Mouse (Mus musculus): ENCODE results near the gene Slc48a1. TPM values are rescaled to one million over a fixed set of nuclear protein-coding genes. Genes with fewer than 3 reads are reported as not detected.

The Slc48a1 gene
- 10 to 100 TPM; 44.5 to 47.1 TPM for total RNA-seq (2021)
- long read RNA-seq, experiment 1, transcript Slc48a1-201 (3 exons, 2,536 nt): major isoform, 132 of 145 reads
- long read RNA-seq, experiment 1, partial matches to known transcripts: 0 of 145 reads
- long read RNA-seq, experiment 1, other reads (novel, unspliced or antisense): 13 of 145 reads
- long read RNA-seq, experiment 2, transcript Slc48a1-201 (3 exons, 2,536 nt): major isoform, 182 of 199 reads
- long read RNA-seq, experiment 2, partial matches to known transcripts: 1 of 199 reads
- long read RNA-seq, experiment 2, other reads (novel, unspliced or antisense): 16 of 199 reads

DNA sequence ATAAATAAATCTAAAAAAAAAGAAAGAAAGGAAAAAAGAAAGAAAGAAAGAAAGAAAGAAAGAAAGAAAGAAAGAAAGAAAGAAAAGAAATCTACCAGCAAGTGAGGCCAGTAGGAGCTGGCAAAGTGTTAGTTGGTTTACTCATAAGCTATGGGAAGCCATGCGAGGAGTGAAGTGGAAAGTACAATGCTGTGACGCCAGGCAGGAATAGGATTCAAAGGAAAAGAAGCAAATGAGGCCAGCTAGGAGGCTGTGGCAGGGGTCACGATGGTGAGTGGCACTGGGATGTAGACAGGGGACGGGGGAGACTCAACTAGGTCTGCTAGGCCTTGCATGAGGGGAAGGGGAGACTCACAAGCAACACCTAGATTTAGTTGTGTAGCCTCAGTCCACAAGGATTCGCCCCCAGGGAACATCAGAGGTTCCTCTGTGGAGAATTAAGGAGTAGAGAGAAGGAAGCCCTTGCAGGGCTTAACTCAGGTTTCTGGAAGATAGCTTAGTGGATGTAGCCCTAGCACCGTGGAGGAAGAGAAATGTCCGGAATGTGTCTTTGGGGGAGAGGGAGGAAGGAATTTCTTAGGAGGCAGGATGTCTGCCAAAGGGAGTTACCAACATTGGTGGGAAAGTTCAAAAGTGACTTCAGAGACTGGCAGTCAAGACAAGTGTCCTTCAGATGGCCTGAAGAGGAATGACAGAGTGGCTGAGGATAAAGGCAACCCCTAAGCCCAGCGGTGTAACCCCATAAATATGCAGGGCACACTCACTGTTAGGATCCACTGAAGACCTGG is at the start of gene Slc48a1:
Gene Slc48a1, plus strand, starts transcription at position 210 of the 788 bp plus-strand sequence.
- DNase-seq: no peak
- TF ChIP-seq CTCF (IDR thresholded peaks at IDR 0.05): no peak
- intact Hi-C loops (cut with DNase I): no loop called here
- no peak within 1 kb of the TSS for H3K4me3 ChIP-seq
- H3K27ac ChIP-seq: peak within 1 kb of the TSS; percentile 78

DNA sequence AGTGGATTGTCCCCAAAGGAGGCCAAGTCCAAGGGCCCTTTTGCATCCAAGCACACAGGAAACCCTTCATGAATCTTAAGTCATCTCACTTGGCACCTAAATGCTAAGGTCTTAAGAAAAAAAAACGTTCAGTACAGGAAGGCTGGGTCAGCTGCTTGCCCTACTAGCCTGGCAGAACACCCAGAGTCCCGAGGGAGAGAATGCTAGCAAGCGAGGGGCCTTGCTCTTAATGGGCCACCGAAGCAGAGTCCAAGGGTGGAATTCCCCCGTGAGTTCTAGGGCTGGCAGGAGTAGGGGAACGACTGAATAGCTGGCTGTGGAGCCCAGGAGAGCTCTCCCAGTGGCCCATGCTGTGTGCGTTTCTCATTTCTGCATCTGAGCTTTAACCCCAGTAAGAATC is 49.5 kb upstream of the Slc48a1 start:
- intact Hi-C loops (cut with DNase I): no loop called here
- peak; percentile 56 for DNase-seq
- H3K27ac ChIP-seq: peak overlapping the region; percentile 77
- no peak for TF ChIP-seq CTCF (IDR thresholded peaks at IDR 0.05)
- no peak overlapping the region for H3K4me3 ChIP-seq

DNA sequence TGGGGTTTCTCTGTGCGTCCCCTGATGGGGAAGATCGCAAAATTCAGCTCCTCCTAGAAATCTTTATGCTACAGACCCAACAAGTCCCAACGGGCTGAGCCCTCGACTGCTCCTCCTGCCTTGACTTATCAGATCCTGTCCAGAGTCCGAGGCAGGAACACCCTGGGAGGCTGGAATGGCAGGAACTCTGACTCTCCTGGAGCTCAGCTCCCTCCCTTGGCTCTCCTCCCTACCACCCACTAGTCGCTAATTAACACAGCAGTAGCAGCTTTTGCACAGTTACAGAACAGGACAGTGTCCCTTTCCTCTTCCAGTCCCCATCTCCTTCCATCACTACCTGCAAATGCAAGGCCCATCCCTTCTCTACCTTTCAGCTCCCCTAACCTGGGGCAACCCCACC is 48.0 kb upstream of the Slc48a1 start:
- no peak for TF ChIP-seq CTCF (IDR thresholded peaks at IDR 0.05)
- no peak overlapping the region for H3K4me3 ChIP-seq
- 0 out of 2 replicates have a peak overlapping the region, but pooled peaks have one; percentile 8 for H3K27ac ChIP-seq
- intact Hi-C loops (cut with DNase I): loop anchor here (1.0 kb wide), 1 partner anchor 20 kb away; no protein-coding TSS in a partner anchor
- DNase-seq: no peak

GRCm38 (mm10) chr15:97731111-97731510 is 47.2 kb upstream of the Slc48a1 start, which contains the start of gene Endou:
Gene Endou (minus strand): TSS chr15:97731339.
- no peak for TF ChIP-seq CTCF (IDR thresholded peaks at IDR 0.05)
- Histone ChIP-seq H3K4me3 (no peak within 1 kb of the TSS), H3K27ac (0 out of 2 replicates have a peak within 1 kb of the TSS, but pooled peaks have one; percentile 8)
- intact Hi-C loops (cut with DNase I): no loop called here
- DNase-seq: no peak

DNA sequence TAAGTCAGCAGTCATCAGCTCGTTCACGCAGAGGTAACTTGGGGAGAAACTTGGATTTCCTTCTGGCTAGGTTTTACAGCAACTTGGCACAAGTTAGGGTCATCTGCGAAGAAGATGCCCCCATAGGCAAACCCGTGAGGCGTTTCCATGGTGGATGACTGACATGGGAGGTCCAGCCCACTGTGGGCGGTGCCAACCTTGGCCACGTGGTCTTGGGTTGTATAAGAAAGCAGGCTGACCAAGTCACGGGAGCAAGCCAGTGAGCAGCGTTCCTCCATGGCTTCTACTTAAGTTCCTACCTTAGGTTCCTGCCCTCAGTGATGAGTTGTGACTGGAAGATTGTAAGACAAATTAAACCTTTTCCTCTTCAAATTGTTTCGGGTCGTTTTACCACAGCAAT is 46.3 kb upstream of the Slc48a1 start:
- DNase-seq: no peak
- TF ChIP-seq CTCF (IDR thresholded peaks at IDR 0.05): no peak
- intact Hi-C loops (cut with DNase I): no loop called here
- Histone ChIP-seq H3K27ac (no peak overlapping the region), H3K4me3 (no peak overlapping the region)

DNA sequence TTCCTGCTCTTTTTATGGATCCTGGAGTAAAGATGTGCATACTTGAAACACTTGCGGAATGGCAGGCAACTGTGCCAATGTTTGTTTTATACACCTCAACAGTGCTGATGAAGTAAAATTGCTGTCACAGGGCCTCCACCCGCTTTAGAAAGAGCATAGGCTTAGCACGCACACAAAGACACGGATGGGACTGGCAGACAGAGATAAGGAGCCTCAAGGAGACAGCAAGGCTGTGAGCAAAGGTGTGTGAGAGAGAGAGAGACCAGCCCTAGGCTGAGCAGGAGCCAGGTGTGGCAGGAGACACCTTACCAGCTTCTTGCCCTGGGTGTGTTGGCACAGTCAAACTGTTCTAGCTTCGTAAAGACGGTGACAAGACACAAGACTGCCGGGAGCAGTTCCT is 39.4 kb upstream of the Slc48a1 start:
- no peak for TF ChIP-seq CTCF (IDR thresholded peaks at IDR 0.05)
- no peak for DNase-seq
- Histone ChIP-seq H3K27ac (no peak overlapping the region), H3K4me3 (no peak overlapping the region)
- intact Hi-C loops (cut with DNase I): no loop called here

- Histone ChIP-seq H3K27ac (peak overlapping the region; percentile 8; the same call in 1 of the 2 replicates), H3K4me3 (no peak overlapping the region)
- no peak for DNase-seq
- TF ChIP-seq CTCF (IDR thresholded peaks at IDR 0.05): no peak
- intact Hi-C loops (cut with DNase I): no loop called here
Observed at GRCm38 (mm10) chr15:97740283-97740732, 38.0 kb upstream of the Slc48a1 start.

DNA sequence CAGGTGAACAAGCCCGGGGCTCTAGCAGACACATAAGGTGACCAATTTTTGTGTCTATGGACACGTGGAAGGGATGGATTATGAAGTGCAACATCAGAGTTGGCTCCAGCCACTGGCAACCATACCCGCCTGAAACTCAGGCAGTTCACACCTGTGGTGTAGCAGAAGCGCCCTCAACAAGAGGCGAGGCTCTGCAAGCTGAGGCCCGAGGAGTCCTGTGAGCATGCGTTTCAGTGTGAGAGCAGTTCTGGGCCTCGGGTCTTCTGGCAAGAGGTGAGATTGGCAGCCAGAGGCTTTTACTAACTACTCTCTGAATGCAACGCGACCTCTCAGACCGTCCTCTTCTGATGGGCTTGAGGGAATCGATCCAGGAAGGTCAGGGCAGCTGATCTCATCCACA is 36.7 kb upstream of the Slc48a1 start:
- no peak for DNase-seq
- H3K4me3 ChIP-seq: no peak overlapping the region
- intact Hi-C loops (cut with DNase I): no loop called here
- no peak for TF ChIP-seq CTCF (IDR thresholded peaks at IDR 0.05)
- peak overlapping the region; percentile 84 for H3K27ac ChIP-seq

DNA sequence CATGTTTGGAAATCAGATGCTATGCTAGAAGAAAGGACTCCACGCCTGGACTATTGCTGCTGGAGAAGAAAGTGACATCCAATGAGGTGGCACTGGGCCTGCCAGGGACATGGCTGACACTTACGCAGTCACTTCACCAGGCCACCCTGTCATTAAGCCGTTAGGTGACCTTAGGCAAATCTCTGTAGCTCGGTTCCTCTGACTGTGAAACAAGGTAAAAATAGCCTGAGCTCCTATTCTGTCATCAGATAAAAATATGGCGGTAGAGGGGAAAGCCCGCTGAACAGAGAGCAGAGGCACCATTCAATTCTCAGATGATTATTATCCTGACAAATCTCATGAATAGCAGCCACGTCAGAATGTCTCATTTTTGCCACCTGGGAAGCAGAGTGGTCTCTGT is 36.2 kb upstream of the Slc48a1 start:
- Histone ChIP-seq H3K27ac (peak overlapping the region; percentile 84), H3K4me3 (no peak overlapping the region)
- TF ChIP-seq CTCF (IDR thresholded peaks at IDR 0.05): no peak
- peak; percentile 67 for DNase-seq
- intact Hi-C loops (cut with DNase I): no loop called here

GRCm38 (mm10) chr15:97742600-97742999 is 35.7 kb upstream of the Slc48a1 start:
- TF ChIP-seq CTCF (IDR thresholded peaks at IDR 0.05): no peak
- peak overlapping the region; percentile 84 for H3K27ac ChIP-seq
- H3K4me3 ChIP-seq: no peak overlapping the region
- DNase-seq: no peak
- intact Hi-C loops (cut with DNase I): no loop called here

DNA sequence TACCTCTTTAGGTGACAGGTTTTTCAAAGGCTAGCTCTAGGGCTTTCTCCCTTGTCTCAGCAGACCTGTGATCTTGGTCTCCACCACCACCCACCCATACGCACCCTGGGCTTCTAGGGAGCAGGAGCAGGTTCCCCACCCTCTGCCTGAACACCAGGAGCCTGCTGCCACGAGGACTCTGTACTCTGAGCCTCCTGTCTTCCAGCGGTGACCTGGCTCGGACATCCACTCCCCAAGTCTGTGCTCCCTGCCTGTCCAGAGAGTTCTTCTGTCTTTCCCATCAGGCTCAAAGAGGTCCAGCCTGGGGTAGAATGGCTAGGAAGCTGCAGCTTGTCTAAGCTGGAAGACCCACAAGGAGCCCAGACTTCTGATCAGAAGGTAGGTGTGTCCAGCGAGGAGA is 35.1 kb upstream of the Slc48a1 start:
- no peak for DNase-seq
- peak overlapping the region; percentile 63 for H3K27ac ChIP-seq
- H3K4me3 ChIP-seq: no peak overlapping the region
- intact Hi-C loops (cut with DNase I): no loop called here
- no peak for TF ChIP-seq CTCF (IDR thresholded peaks at IDR 0.05)

- intact Hi-C loops (cut with DNase I): no loop called here
- H3K4me3 ChIP-seq: no peak overlapping the region
- no peak for DNase-seq
- TF ChIP-seq CTCF (IDR thresholded peaks at IDR 0.05): no peak
- peak overlapping the region; percentile 63 for H3K27ac ChIP-seq
Observed at GRCm38 (mm10) chr15:97743961-97744525, 34.3 kb upstream of the Slc48a1 start.

DNA sequence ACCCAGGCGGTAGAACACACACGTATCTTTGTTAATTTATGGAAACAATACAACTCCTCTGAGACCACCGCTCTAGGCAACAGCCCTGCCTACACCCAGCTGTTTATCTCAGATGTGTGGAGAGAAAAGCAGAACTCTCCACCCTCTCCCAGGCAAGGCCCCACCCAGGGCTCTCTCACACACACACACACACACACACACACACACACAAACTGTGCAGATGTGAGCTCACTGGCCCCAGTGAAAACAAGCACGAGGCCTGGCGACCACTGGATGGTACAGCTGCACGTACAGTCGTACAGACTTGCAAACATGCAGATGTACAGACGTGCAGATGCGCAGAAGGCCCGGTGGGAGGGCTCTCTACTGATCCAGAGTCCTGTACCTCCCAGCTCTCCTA is 33.4 kb upstream of the Slc48a1 start:
- Histone ChIP-seq H3K27ac (peak overlapping the region; percentile 87), H3K4me3 (peak overlapping the region; percentile 48)
- TF ChIP-seq CTCF (IDR thresholded peaks at IDR 0.05): no peak
- DNase-seq: peak; percentile 57
- intact Hi-C loops (cut with DNase I): no loop called here
